Mouse (Mus musculus) cerebellum, adult 11 months (tissue): ENCODE measurements around the gene Kbtbd6.
"Not testable (repeated sequence)": the region's sequence is repeated elsewhere in the genome, so short reads cannot be mapped to it uniquely, and the experiment has no call there.

ENCODE experiments used
- DNase-seq: peaks from one replicate; pipeline ENCODE4 v3.0.0; 2022

The Kbtbd6 gene

DNA sequence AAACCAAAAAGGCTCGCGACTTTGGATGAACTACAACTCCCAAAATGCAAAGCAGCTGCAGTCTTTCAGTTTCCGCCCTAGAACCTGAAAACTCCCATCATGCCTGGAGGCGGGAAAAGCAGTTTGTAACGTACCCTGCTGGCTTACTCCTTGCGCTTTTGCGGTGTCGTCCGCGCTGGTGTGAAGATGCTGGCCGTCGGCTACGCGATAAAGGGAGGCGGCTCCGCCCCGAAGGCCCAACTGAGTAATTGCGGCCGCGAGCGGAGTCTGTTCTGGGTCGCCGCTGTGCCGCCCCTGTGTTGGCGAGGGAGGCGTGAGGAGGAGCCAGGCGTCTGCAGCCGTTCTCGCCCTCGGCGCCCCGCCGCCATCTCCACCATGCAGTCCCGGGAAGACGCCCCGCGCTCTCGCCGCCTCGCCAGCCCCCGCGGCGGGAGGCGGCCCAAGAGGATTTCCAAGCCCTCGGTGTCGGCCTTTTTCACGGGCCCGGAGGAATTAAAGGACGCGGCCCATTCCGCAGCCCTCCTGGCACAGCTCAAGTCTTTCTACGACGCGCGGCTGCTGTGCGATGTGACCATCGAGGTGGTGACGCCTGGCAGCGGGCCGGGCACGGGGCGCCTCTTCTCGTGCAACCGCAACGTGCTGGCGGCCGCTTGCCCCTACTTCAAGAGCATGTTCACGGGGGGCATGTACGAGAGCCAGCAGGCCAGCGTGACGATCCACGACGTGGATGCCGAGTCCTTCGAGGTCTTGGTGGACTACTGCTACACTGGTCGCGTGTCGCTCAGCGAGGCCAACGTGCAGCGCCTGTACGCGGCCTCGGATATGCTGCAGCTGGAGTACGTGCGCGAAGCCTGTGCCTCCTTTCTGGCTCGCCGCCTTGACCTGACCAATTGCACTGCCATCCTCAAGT, at the start of gene Kbtbd6:
TSS of gene Kbtbd6 (plus strand) at position 155 of the 910 bp plus-strand sequence.
- peak; percentile 59 for DNase-seq

DNA sequence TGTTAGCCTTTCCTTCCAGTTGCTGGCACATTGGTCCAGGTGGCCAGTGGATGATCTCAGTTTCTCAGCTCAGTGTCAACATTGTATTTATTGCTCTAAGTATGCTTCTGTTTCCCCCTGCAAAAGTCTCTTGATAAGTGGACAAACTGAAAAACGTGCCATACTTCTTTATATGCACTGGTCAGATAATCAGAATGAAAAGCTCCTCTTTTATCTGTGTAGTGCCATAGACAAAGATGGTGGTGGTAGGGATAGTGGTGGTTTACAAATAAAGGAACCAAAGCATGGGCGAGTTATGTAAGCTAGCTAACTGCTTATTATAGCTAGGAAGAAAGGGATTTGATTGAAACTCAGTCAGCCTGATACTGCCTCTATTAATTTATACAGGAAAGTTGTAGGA, 44.0 kb upstream of the Kbtbd6 start:
- no peak for DNase-seq

DNA sequence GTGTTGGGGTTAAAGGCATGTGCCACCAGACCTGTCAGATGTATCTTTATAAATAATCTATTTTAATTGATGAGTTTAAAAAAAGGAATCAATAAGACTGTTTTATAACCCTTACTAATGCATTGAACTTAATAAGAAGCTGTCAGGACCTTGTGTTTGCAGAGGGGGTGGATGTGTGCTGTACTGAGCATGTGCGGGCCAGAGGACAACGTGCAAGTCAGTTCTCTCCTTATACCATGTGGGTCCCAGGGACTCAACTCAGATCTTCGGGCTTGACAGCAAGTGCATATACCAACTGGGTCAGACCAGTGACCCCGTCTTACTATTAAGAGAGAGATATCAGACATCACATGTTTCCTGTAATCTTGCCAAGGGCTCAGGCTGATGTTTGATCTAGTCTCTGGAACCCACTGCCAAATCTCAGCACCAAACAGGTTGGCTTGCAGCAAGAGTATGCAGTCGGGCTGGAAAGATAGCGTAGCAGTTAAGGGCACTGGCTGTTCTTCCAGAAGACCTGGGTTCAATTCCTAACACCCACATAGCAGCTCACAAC, 42.3 kb upstream of the Kbtbd6 start:
- no peak for DNase-seq

DNA sequence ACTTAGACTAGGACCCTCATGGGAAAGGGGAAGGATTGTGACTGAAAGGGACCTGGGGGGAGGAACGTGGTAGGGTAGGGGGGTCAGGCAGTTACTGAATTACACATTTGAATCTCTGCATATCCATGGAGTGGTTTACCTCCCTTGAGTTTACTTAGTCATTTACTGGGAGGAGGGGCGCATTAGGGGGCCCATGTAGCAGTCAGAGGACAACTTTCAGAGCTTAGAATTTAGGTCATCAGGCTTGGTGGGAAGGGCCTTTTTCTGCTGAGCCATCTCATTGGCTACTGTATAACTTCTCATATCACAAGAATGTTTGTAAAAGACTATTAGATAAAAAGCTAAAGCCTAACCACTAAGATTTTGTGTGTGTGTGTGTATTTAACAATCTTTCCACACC, 41.0 kb upstream of the Kbtbd6 start:
- DNase-seq: no peak

DNA sequence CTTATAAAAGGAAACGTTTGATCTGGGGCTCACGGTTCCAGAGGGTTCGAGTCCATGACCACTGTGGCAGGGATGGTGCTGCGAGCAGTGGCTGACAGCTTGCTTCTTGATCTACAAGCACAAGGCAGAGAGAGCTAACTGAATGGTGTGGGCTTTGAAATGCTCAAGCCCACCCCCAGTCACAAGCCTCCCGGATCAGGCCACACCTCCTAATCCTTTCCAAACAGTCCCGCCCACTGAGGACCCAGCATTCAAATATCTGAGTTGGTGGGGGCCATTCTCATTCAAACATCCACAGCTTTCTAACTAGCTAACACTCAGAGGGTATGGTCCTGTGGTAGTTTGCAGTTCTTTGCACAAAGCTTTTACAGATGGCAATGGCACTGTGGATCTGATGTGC, 38.5 kb upstream of the Kbtbd6 start:
- no peak for DNase-seq

DNA sequence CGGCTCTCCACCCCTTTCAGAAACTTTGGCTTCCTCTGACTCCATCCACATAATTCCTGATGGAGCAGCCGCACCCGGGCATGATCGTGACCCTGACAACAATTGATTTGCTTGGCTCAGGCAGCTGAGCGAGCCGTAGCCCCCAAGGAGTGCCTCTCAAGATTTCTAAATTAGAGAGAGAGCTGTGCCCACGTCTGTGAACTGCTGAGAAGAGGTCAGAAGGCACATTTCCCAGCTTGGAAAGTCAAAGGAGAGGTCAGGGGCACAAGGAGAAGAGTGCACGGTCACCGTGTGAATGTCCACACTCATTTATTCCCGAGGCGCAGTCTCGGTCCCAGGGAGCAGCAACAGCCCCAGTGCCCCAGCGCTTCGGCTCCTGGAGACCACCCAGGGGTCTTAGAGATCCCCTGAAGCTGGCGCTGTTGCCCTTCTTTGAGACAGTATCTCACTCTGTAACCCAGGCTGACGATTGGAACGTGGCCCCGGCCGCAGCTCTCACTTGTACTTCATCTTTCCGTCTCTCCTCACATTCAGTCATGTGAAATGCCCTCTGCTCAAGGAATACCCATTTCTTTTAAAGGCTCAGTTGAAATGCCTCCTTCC, 31.5 kb upstream of the Kbtbd6 start:
- DNase-seq: no peak

DNA sequence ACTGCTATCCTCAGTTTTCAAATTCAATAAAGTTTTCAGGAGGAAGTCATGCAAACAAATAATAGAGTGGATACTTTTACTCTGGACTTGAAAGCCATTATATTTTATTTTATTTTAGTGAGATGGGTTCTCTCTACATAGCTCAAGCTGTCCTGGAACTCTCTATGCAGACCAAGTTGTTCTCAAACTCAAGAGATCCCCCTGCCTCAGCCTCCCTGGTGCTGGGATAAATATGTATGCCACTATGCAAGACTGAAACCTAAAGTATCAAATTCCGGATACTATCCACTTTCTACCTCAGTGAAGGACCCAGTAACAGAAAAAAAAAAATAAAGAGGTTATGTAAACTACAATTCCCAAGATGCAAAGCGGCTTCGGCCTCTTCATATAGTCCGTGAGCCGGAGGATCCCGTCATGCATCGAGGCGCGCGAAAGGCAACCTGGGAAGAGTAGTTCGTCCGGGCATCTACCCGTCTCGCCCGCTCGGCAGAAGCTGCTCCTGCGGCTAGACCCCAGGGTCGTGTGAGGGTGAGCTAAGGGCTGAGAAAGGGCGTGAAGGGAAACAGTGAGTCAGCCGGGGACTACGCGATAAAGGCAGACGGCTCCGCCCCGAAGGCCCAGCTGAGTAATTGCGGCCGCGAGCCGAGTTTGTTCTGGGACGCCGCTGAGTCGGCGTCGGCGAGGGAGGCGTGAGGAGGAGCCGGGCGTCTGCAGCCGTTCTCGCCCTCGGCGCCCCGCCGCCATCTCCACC, 25.5 kb upstream of the Kbtbd6 start, which contains the start of gene Kbtbd7:
TSS of gene Kbtbd7 (plus strand) at position 533 of the 751 bp plus-strand sequence.
- peak; percentile 84 for DNase-seq

DNA sequence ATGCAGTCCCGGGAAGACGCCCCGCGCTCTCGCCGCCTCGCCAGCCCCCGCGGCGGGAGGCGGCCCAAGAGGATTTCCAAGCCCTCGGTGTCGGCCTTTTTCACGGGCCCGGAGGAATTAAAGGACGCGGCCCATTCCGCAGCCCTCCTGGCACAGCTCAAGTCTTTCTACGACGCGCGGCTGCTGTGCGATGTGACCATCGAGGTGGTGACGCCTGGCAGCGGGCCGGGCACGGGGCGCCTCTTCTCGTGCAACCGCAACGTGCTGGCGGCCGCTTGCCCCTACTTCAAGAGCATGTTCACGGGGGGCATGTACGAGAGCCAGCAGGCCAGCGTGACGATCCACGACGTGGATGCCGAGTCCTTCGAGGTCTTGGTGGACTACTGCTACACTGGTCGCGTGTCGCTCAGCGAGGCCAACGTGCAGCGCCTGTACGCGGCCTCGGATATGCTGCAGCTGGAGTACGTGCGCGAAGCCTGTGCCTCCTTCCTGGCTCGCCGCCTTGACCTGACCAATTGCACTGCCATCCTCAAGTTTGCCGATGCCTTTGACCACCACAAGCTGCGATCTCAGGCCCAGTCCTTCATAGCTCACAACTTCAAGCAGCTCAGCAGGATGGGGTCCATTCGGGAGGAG, 24.8 kb upstream of the Kbtbd6 start:
- DNase-seq: peak; percentile 23

DNA sequence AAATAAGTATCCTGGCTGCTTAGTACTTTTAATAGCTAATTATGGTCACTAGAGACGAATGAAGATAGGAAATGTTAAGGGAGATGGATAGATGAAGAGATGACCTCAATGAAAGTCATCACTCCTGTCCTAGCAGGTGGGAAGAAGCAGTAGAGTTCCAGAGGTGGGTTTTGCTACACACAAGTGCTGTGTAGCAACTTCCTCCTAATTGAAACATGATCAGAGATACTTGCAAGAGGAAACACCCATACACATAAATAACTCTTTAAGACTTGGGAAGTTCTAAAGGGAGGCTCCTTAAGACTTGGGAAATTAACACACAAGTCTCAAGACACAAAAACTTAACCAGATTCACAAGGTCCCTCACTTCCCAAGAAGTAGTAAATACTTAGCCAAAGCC, 17.6 kb upstream of the Kbtbd6 start:
- DNase-seq: no peak

DNA sequence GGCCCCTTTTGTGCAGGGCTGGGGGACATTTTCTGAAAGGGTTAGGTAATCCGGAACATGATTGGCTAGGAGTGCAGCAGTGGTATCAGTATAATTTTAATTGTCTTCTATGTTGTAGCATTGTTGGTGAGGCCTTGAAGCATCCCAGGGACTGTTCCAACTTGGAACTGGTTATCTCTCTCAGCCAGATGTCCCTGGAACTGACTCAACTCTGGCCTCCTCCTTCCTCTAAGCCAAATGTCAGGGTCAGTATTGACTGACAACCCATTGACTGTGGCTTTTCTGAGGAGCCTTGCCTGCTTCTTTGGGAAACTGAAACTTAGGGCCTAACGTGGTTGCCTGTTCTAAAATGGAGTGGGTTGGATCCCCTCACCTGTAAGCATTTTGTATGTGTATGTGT, 11.0 kb upstream of the Kbtbd6 start:
- DNase-seq: no peak

DNA sequence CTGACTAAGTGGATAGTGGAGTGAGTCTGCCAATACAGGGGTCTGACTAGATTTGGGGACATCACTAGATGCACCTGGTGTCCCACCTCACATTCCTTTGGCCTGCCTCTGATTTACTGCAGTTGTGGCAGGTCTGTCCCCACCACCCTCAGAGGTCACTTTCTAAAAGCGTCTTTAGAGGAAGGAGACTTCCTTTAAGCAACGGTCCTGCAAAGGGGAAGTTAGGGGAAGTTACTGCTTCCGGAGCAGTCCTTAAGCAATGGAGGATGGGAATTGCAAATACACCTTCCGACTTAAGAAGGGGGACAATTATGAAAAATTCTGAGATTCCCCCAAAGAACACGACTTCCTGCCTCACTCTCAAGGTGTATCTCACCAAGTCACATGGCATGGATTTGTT, 10.2 kb upstream of the Kbtbd6 start:
- DNase-seq: no peak

DNA sequence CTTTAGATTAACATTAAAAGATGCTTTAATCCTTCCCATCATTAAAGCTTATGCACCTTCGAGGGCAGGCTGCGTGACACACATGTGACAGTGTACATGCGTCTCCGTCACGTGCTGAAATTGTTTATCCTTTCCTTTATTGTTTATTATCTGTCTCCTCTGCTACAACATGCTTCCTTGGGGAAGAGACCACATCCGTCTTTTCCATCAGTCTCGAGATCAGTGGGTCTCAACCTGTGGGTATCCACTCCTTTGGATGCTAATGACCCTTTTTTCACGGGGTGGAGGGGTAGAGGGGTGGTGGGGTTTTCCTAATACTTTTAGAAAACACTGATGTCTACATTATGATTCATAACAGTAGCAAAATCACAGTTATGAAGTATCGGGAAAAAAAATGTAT, 7.0 kb upstream of the Kbtbd6 start:
- no peak for DNase-seq

DNA sequence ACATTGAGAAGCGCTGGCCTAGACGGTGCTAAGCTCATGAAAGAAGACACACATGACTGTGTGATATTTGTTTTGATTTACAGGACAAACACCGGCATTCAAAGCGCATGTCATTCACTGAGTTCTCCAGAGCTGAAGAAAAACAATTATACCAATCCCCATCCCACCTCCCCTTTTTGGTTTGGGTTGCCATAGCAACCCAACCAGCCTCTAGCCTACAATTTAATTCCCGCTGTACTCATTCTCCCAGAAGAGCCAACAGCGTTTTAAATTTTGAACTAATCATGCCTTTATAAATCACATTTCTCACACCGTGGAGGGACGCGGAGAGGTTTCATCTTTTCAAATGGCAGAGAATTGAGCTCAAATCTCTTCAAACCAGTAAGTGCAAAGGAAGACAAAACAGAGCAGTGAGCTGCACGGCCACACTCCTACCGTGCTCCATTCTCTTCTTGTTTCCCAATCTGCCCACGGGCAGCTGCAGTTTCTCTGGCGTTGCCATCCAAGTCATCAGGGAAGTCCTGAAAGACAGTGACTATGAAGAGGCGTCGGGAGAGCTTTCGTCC, 6.5 kb upstream of the Kbtbd6 start:
- DNase-seq: no peak

DNA sequence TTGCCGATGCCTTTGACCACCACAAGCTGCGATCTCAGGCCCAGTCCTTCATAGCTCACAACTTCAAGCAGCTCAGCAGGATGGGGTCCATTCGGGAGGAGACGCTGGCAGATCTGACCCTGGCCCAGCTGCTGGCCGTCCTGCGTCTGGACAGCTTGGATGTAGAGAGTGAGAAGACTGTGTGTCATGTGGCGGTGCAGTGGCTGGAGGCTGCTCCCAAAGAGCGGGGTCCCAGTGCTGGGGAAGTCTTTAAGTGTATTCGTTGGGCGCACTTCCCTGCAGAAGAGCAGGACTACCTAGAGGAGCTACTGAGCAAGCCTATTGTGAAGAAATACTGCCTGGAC, 928 bp downstream of the Kbtbd6 start:
- not testable (repeated sequence) for DNase-seq

DNA sequence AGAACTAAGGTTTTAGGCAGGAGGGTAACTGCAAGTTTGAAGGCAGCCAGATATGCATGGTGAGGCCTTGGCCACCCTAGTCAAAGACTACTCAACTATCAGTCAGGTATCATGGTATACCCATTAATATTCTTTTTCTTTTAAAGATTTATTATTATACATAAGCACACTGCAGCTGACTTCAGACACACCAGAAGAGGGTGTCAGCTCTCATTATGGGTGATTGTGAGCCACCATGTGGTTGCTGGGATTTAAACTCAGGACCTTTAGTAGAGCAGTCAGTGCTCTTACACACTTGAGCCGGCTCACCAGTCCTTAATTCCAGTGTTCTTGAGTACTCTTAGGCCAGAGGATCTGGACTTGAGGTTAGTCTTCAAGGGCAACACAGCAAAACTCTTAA, 8.8 kb downstream of the Kbtbd6 start:
- no peak for DNase-seq

DNA sequence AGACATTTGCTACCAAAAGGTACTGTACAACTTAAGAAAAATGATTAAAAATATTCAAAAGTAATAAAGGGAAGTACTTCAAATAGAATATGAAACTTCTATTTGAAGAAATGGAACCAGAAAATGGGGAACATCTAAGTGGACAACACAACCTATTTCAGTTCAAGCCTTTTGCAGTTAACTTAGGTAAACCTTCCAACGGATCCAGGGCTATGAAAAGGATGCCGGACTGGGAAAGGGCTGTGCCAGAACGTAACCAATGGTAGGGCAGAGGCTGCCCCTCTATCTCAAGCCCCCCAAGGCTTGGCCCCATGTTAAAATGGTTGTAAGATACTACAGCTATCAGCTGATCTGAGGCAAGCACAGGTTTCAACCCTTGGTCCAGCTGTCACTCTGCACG, 9.4 kb downstream of the Kbtbd6 start:
- DNase-seq: no peak

DNA sequence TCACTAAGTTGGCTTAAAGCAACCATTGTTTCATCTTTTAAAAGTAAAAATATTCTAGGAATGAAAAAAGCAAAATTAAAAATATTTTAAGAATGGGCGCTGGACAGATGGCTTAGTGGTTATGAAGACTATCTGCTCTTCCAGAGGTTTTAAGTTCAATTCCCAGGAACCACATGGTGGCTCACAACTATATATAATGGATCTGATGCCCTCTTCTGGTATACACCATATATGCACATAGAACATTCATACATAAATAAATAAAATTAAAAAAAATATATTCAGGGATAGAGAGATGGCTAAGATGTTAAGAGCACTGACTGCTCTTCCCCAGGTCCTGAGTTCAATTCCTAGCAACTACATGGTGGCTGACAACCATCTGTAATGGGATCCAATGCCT, 14.0 kb downstream of the Kbtbd6 start:
- DNase-seq: no peak

DNA sequence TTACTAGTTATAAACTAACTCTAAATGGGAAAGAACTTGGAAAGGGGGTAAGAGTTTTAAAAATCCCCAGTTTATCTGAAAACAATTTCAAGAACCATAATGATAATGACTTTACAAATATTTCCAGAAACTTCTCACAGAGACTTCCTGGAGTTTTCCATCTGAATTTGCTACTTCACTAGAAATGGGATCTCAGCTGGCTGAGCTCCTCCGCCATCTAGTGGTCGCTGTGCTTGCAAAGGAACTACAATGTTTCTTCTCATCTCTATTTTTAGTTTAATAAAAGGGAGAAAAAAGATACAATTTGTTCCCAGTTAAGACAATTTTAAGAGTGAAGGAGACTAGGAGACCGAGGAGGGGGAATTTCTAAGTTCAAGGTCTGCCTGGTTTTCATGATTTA, 16.0 kb downstream of the Kbtbd6 start:
- no peak for DNase-seq

DNA sequence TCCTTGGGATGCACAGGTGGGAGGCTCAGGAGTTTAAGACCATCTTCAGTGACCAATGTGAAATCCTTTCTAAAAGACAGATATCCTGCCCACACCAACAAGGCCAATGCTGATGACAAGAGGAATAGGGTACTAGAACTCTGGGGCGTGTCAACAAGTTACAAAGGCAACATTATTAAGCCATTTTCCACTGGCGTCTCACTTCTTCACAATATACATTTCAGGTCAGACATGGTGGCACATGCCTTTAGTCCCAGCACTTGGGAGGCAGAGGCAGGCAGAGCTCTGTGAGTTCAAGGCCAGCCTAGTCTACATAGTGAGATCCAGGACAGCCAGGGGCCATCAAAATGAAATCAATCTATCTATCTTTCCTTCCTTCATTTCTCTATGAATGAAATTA, 21.7 kb downstream of the Kbtbd6 start:
- no peak for DNase-seq

DNA sequence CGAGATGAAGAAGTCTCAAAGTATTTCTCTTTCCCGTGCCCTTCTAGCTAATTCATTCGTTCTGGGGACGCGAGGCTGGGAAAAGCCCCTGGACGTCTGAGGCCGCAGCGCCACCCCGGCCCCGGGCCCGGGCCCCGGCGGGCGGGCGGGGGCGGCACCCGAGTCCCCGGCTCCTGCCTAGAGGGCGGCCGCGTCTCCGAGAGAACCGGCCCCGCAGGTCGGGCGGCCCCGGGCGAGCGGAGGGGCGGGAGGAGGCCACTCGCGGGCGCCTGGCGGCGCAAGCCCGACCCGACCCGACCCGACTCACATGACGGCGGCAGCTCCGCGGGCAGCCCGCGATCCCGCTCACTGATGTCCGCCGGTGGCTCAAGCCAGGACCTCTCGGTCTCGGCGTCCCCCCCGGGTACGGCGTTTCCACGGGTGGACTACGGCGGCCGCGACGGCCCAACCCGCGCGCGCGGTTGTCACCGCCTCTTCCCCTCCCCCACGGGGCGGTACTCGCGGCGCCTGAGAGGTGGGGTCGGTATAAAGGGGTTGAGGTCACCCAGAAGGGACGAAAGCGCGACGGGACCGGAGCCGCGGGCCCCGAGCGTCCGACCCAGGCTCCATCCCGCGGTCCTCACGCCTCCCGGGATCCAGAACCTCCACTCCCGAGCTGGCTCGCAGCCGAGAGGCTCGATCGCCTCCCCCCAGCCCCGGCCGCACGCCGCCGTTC, 29.1 kb downstream of the Kbtbd6 start, which contains the start of gene Elf1:
TSS of gene Elf1 (plus strand) at position 571 of the 715 bp plus-strand sequence.
- peak; percentile 97 for DNase-seq

DNA sequence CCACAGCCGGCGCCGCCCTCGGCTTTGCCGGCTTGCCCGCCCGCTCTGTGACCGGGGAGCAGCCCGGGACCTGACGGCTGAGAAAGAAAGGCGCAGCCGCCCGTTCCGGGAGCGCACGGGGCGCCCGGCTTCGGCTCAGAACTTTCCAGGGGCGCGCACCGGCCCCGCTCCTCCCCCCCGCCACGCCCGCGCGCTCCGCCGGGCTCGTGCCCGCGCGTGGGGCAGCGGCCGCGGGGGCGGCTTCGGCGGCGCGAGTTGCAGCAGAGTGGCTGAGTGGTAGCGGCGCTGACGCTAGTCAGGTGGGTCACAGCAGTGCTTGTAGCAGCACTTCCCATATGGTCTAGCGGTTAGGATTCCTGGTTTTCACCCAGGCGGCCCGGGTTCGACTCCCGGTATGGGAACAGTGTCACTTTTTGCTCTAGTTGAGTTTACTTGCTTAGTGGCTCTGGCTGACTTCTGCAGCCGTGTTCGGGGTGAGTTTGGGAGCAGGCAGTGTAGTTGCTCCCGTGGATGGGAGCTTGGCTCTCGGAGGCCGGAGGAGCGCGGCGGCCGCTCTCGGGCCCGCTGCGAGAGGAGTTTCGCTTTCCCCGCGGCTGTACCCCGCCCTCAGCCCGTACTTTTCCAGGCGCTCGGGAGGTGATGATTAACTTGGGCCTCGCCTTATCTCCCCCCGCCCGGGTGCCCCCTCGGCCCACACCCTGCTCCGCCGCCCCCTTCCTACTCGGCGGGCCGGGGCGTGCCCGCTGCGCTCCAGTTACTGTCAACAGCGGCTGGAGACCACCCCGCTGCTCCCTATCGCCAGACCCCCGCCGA, 29.9 kb downstream of the Kbtbd6 start, which contains the start of gene Wbp4:
TSS of gene Wbp4 (minus strand) at position 182 of the 813 bp plus-strand sequence.
- DNase-seq: peak; percentile 96
